Mouse (Mus musculus) brain, embryonic 14.5 days (tissue): ENCODE data around the gene Gm5741. TPM values are rescaled to one million over a fixed set of nuclear protein-coding genes. Genes with fewer than 3 reads are reported as not detected.
A peak's percentile ranks its signal among the peaks of the same experiment; 100 is the strongest.

Experiments used
- DNase-seq: peaks from one replicate; pipeline ENCODE4 v3.0.0-alpha.2; 2011; ENCODE audit warnings: low read depth
- CTCF ChIP-seq: fragments of 200-500 bp; IDR thresholded peaks from 2 replicates; pipeline ENCODE4 v1.5.1; 2012; ENCODE audit warnings: inconsistent platforms, mild to moderate bottlenecking, moderate library complexity, borderline replicate concordance; ENCODE audit not compliant: insufficient read depth, insufficient read length; ENCODE audit errors: extremely low read depth
- POLR2A ChIP-seq: fragments of 200-500 bp; IDR thresholded peaks from 2 replicates; pipeline ENCODE4 v1.6.1; 2012; ENCODE audit warnings: mild to moderate bottlenecking, inconsistent platforms, borderline replicate concordance; ENCODE audit not compliant: poor library complexity, insufficient read depth, insufficient read length, severe bottlenecking; ENCODE audit errors: extremely low read depth
- polyA plus RNA-seq: library from polyadenylated mRNA; depleted of rRNA; stranded (reverse); fragments of >200 nt; gene quantifications from 2 replicates; pipeline ENCODE4 v1.2.3, GENCODE M21; 2012; rRNA removed

The Gm5741 gene
- polyA plus RNA-seq, 1 experiment = not detected

DNA sequence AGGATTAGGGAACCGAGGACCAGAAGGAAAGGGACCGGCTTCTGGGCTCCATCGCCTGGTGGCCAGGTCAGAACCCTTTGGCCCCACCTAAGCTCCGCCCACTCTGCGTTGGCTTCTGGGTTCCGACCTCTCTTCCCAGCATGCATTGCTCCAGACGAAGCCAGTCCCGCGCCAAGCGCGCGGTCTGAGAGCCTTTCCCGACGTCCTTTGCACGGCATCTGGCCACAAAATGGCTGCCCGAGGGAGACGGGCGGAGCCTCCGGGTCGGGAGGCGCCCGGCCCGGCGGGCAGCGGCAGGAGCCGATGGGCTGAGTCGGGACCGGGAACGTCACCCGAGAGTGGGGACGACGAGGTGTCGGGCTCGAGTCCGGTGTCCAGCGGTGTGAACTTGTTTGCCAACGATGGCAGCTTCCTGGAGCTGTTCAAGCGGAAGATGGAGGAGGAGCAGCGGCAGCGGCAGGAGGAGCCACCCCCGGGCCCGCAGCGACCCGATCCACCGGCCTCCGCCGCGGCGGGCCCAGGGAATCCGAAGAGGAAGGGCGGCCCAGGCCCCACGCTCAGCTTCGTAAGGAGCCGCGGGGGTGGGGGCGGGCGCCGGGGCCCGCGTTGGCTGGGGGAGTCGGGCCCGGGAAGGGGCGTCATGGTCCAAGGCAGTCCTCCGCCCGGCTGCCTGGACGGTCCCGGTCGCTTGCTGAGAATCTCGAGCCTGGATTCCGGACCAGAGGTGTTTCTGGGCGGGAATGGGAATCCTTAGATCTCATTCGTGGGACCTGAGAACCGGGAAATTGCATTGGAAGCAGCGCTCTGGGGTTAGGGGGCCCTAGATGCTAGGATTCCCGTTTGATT is 40.9 kb downstream of the Gm5741 start, which contains the start of gene Trir:
Gene Trir (plus strand): TSS at position 154 of the 846 bp plus-strand sequence.
- DNase-seq = peak; percentile 97
- TF ChIP-seq POLR2A = peak; percentile 96
- TF ChIP-seq CTCF = no peak

DNA sequence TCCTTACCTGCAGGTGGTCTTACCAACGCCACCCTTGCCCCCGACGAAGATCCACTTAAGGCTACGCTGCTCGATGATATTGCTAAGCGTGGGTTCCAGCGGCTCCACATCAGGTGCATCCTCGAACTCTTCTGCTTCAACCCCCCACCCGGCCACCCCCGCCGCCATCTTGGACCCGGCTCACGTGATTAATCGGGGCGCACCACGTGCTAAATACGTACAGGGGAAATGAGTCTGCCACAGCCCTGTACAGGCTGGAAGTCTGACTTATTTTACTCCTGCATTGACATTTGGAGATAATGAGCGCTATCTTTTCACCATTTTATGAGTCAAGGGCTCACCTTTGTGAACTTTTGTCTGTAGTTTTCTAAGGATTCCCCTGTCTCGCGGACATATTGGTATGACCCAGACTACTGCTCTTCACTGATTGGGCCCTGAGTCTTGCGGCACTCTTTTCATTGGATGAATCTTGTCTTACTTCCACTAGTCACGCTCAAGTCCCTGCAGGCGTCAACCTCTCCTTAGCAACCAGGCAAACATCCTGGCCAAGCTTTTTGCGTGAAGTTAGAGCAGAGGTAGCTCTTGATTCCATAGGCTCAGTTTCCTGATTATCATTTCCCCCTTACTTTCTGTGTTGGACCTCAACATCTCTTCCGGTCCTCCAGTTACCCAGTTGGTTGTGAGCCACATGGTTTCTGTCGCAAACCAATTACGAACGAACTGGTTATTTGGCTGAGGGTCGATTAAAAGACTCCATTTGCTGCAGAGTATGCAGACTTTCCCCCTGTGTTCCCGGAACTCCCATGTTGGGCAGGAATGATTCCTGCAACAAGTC is 42.5 kb downstream of the Gm5741 start, which contains the start of gene Asna1:
Gene Asna1 (minus strand): TSS at position 184 of the 835 bp plus-strand sequence.
- TF ChIP-seq POLR2A (peak; percentile 31; the same call in 1 of the 2 replicates), CTCF (no peak)
- DNase-seq = peak; percentile 98

DNA sequence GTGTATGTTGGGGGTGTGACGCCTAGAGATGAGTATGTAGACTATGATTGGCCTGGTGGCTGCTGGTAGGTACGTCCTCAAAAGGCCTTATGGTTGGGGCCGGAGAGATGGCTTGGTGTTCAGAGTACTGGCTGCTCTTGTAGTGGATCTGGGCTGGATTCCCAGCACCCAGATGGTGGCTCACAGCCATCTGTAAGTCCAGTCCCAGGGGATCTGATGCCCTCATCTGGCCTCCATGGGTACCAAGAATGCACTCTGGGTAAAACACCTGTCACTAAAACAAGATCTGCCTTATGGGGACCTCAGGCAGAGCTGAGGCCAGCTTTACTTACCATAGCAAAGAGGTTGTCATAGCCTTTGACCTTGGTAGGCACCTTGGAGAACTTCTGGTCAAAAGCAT is 43.9 kb downstream of the Gm5741 start:
- TF ChIP-seq POLR2A (no peak), CTCF (no peak)
- no peak for DNase-seq

DNA sequence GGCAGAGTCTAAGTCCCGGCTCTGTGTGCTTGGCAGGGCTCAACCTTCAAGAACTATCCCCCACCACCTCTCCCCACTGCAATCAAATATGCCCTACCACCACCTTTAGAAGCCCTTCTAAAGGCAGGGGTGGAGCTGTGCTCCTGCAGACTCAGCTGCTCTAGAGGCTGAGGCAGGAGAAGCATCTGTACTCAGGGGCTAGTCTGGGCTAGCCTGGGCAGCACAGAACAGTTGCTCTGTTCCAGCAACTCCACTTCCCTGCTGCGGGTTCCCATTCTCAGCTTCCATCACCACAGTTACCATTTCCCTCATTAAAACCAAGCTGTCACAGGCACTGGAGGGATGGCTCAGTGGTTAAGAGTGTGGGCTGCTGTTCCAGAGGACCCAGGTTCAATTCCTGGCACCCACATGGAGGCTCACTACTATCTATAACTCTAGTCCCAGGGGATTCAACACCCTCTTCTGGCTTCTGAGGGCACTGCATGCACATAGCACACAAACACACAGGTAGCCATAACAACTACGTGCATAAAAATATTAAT is 46.2 kb downstream of the Gm5741 start:
- TF ChIP-seq CTCF = no peak
- no peak for TF ChIP-seq POLR2A
- no peak for DNase-seq

Other genes with a start within 250 kb of the Gm5741 start
- gene Dand5, start 245.2 kb downstream of the Gm5741 start, polyA plus RNA-seq = 8.0 and 8.9 TPM in 2 replicates
- gene Gadd45gip1, start 236.5 kb downstream of the Gm5741 start, polyA plus RNA-seq = 30.1 and 39.2 TPM in 2 replicates
- gene Rad23a, start 227.3 kb downstream of the Gm5741 start, polyA plus RNA-seq = 63.7 and 66.0 TPM in 2 replicates
- gene Calr, start 221.0 kb downstream of the Gm5741 start, polyA plus RNA-seq = 374 and 466 TPM in 2 replicates
- gene Farsa, start 211.0 kb downstream of the Gm5741 start, polyA plus RNA-seq = 109 and 153 TPM in 2 replicates
- 15.1 and 24.2 TPM in 2 replicates for gene Syce2, start 195.9 kb downstream of the Gm5741 start, polyA plus RNA-seq
- 41.9 and 55.4 TPM in 2 replicates for gene Gcdh, start 174.1 kb downstream of the Gm5741 start, polyA plus RNA-seq
- gene Klf1, start 166.1 kb downstream of the Gm5741 start, polyA plus RNA-seq = 0.66 and 0.77 TPM in 2 replicates
- gene Dnase2a, start 159.4 kb downstream of the Gm5741 start, polyA plus RNA-seq = 5.1 and 6.8 TPM in 2 replicates
- 133 and 166 TPM in 2 replicates for gene Mast1, start 130.6 kb downstream of the Gm5741 start, polyA plus RNA-seq
- gene Rtbdn, start 121.0 kb downstream of the Gm5741 start, polyA plus RNA-seq = 7.2 and 7.6 TPM in 2 replicates
- not detected in 2 replicates for gene Gm49661, start 98.5 kb downstream of the Gm5741 start, polyA plus RNA-seq
- gene Prdx2, start 98.4 kb downstream of the Gm5741 start, polyA plus RNA-seq = 756 and 915 TPM in 2 replicates
- 41.8 and 51.3 TPM in 2 replicates for gene Rnaseh2a, start 98.2 kb downstream of the Gm5741 start, polyA plus RNA-seq
- 6.7 and 7.1 TPM in 2 replicates for gene Junb, start 89.3 kb downstream of the Gm5741 start, polyA plus RNA-seq
- gene Hook2, start 77.4 kb downstream of the Gm5741 start, polyA plus RNA-seq = 21.2 and 27.2 TPM in 2 replicates
- 0.05 and 0.06 TPM in 2 replicates for gene Best2, start 53.5 kb downstream of the Gm5741 start, polyA plus RNA-seq
- gene Asna1, start 42.7 kb downstream of the Gm5741 start, polyA plus RNA-seq = 224 and 279 TPM in 2 replicates
- gene Trir, start 41.2 kb downstream of the Gm5741 start, polyA plus RNA-seq = 191 and 216 TPM in 2 replicates
- 129 and 140 TPM in 2 replicates for gene Tnpo2, start 31.1 kb downstream of the Gm5741 start, polyA plus RNA-seq
- gene Fbxw9, start 7.9 kb downstream of the Gm5741 start, polyA plus RNA-seq = 102 and 128 TPM in 2 replicates
- 74.8 and 77.0 TPM in 2 replicates for gene Dhps, start 3.8 kb upstream of the Gm5741 start, polyA plus RNA-seq
- 124 and 140 TPM in 2 replicates for gene Wdr83os, start 12.8 kb upstream of the Gm5741 start, polyA plus RNA-seq
- gene Wdr83, start 13.3 kb upstream of the Gm5741 start, polyA plus RNA-seq = 64.9 and 86.6 TPM in 2 replicates
- 21.6 and 23.9 TPM in 2 replicates for gene Man2b1, start 15.3 kb upstream of the Gm5741 start, polyA plus RNA-seq
- gene Zfp791, start 55.1 kb upstream of the Gm5741 start, polyA plus RNA-seq = 2.3 and 2.8 TPM in 2 replicates
- not detected in 2 replicates for gene Cks1brt, start 83.9 kb upstream of the Gm5741 start, polyA plus RNA-seq
- not detected in 2 replicates for gene Olfr371, start 158.0 kb upstream of the Gm5741 start, polyA plus RNA-seq
- gene Orc6, start 231.7 kb upstream of the Gm5741 start, polyA plus RNA-seq = 64.2 and 82.1 TPM in 2 replicates
- 78.9 and 81.3 TPM in 2 replicates for gene Vps35, start 231.8 kb upstream of the Gm5741 start, polyA plus RNA-seq